Mouse (Mus musculus): Measurements from ENCODE around the gene Hoxd4.

The Hoxd4 gene

DNA sequence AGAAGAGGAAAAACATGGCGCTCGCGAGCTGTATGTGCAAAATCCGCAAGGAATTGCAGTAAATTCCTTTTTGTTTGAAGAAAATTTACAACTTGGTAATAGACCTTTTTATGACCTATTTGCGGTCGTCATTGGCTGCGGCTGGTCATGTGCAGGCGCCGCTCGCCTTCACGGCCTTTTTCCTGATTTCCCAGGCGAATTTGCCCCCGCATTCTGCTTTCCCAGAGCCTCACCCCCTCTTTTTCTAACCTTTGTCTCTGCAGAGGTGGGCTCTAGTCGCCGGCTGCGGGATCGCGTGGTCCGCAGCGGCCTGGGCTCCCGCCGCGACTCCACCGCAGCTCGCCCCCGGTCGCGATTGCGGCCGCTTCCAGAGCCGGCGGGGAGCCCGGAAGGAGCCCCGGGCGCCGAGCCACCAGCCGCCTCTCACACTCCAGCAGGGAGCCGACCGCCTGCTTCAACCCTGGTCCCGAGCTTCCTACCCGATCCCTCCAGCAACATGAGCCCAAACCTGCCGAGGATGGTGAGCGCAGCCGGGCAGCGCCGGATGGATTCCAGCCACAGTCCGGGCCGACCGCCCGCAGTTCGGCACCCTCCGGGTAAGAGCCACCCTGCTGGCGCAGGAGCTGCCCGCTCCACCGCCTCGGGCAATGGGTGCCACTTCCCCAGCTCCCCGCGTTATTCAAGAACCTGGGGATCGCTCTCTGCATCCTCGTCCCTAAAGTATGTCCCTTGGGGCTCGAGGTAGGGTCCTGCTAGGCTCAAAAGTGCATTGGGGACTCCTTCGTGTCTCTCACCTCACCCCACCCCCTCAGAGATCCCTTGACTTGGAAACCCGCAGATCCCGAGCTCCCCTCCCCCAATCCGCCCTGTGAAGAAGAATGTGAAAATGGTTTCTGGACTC lies at the start of gene Hoxd4, which contains the start of gene Hoxd3:
Hoxd4 (plus strand) TSS at position 209 of the 901 bp plus-strand sequence.
Hoxd3 (plus strand) TSS at position 207 of the 901 bp plus-strand sequence.
- DNase-seq (ENCODE audit: low spot score): no peak

DNA sequence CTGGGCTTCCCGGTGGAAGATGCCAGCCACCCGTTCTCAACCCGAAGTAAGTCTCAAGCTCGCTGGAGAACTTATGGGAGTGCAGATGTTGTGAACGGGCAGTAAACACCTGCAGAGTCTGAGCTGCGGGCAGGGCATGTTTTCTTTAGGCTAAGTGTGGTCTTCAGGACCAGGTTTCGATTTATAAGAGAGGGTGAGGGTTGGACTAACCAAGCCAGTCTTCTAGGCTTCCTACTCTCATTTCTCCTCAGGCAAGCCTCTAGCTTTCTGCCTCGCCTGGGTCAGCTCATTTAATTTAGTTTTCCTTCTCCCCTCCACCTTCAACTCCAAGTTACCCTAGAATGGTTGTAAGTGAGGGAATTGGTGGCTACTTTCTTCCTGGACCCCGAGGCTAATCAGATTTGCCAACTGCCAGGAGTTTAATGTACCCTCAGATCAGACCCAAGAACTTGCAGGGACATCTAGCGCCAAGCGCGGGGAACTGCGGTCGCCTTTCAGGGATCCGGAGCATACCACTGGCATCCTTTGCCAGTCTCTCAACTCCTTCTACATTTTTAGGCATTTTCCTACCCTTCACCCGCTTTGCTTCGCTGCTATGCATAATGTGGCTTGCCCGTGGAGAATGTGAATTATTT lies 48.3 kb upstream of the Hoxd4 start:
- DNase-seq (ENCODE audit: low spot score): peak; percentile 27

DNA sequence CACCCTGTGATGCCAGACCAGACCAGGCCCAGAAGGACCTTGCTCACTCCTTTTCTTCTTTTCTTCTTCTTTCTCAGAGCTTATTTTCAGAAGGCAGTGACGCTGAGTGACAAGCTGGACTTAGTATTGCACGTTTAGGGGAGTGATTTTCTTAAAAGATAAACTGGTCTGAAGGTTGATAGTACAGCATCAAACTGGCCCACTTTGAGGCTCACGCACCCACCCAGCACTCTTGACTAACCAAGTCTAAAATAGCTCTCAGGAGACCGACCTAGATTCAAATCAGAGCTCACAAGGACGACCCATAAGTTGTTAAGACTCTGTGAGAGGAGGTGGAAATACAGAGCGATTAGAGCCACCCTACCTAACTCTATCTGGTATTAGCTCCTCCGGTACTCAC lies 45.3 kb upstream of the Hoxd4 start:
- DNase-seq (ENCODE audit: low spot score): no peak

DNA sequence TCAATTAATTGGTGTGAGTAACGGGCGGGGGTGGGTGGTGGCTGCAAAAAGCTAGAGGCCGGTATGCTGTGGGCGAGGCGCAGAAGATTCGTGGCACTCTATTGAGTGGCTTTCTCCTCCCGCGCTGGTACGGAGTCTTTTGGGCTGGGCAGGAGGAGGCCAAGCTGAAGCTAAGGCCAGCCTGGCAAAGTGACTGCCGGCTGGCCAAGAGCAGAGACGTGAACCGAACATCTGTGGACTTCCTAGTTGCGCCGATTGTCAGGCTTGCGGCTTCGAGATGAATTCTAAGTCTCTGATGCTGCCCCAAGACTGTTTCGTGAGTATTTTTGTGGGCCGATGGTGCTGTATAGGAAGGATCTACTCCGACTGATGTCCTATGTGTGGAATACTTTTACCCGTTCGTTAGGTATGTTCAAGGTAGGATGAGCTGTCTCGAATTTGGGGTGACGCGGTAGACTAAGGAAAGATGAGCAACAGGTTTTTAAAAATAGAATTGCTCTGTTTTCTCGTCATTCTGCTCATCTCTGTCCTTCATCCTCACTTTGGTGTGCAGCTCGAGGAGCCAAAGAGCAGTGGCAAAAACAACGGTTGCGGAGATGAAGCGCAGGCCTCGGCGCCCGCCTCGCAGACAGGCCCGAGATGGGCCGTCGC lies 44.4 kb upstream of the Hoxd4 start:
- DNase-seq (ENCODE audit: low spot score): no peak

DNA sequence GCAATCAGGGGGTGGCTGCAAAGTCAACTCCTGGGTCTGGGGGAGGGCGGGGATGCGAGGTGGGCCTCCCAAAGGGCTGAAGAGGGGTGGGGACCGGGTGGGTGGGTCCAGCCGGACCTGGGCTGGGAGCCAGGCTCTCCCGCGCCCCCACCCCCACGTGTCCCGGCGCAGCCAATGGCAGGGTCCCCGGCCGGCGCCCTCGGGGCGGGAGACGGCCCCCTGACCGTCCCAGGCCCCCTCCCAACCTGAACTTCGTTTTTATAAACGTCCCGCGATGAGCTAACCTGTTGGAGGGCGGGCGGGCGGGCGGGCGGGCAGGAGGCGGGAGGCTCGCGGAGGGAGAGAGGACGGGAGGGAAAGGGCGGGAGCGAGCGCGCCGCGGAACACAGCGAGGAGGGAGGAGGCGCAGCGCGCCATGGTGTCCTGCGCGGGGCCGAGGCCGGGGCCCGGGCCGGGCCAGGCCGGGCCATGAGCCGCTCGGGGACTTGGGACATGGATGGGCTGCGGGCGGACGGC lies 43.8 kb upstream of the Hoxd4 start, which contains the start of gene Hoxd13:
Hoxd13 (plus strand) TSS at position 469 of the 516 bp plus-strand sequence.
- DNase-seq (ENCODE audit: low spot score): no peak

DNA sequence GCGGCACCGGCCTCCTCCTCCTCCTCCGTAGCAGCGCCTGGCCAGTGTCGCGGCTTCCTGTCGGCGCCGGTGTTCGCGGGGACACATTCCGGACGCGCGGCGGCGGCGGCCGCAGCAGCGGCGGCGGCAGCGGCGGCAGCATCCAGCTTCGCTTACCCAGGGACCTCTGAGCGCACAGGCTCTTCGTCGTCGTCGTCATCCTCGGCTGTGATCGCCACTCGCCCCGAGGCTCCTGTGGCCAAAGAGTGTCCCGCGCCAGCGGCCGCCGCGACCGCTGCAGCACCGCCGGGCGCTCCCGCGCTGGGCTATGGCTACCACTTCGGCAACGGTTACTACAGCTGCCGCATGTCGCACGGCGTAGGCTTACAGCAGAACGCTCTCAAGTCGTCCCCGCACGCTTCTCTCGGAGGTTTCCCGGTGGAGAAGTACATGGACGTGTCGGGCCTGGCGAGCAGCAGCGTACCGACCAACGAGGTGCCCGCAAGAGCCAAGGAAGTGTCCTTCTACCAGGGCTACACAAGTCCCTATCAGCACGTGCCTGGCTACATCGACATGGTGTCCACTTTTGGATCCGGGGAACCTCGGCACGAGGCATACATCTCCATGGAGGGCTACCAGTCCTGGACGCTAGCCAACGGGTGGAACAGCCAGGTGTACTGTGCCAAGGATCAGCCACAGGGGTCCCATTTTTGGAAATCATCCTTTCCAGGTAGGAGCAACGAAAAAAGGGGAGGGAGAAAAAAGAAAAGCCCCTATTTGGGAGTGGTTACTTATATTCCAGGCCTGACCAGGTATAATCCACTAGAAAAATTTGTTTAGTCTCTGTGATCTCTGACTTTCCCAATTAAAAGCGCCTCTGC lies 43.1 kb upstream of the Hoxd4 start:
- no peak for DNase-seq (ENCODE audit: low spot score)

DNA sequence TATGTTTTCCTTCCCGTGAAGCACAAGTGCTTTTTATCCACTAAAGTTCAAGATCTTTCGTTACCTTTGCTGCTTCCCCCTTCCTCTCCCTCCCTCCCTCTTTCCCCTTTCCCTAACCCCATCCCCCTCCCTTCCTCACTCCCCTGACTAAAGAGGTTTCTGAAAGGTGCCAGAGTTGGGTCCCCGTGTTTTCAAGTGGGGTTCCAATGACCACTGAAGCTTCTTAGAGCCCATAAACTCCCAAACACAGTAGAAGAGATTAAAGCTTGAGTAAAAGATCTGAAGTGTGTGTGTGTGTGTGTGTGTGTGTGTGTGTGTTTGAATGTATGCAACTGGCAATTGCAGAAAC lies 42.5 kb upstream of the Hoxd4 start:
- DNase-seq (ENCODE audit: low spot score): no peak

DNA sequence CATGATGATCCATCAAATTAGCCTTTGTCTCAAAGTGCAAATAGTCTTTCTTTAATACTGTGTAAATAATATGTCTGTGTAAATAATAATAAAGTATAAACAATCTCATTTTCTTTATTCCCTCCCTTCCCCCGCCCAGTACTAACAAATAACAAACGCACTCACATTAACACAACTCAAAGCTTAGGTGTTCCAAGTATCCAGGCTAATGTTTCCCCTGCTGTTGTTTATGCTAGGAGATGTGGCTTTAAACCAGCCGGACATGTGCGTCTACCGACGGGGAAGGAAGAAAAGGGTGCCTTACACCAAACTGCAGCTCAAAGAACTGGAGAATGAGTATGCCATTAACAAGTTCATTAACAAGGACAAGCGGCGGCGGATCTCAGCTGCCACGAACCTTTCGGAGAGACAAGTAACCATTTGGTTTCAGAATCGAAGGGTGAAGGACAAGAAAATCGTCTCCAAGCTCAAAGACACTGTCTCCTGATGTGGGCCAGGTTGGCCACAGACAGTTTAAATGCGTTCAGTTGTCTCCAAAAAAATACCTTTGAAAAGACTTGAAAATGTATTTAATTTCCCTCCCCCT lies 42.0 kb upstream of the Hoxd4 start:
- DNase-seq (ENCODE audit: low spot score): no peak

DNA sequence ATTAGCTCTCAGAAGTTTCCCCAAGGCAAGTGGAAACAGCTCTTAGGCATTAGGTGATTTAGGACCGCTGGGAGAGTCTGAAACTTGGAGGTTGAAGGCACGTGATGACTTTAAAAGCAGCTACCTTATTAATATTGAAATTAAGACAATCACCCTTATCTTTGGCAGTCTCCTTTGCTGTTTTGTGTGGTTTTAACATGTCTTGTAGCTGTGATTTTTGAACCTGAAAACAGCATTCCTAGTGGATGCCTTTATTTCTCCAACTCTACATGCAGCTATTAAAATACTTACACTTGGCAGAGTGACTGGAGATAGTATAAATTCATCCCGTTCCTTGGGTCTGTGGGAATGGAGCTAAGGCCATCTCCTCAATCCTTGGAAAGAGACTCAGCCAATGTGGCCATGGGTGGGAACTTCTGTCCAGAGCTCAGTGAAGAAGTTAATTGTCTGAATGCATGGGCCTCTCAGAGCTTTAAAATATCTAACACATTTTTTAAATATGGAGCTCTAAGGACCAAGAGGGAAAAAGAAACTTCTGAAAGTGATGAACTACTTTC lies 41.0 kb upstream of the Hoxd4 start:
- no peak for DNase-seq (ENCODE audit: low spot score)

DNA sequence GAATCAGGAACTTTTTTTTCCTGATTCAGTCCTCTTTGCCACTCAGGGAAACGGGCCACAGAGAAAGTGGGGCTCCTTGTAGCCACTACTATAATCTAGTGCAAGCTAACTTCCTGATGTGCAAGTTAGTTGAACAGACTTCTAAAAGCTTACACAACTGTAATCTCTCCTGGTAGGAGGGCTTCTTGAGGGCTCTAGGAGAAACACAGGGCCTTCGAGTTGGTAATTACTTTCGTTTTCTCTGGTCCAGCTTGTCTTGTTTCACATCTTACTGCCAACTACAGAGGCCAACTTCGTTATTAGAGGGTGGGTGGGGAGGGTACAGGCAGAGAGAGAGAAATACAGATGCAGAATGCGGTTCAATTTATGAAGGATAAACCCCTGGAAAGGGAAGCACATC lies 39.9 kb upstream of the Hoxd4 start:
- DNase-seq (ENCODE audit: low spot score): no peak

DNA sequence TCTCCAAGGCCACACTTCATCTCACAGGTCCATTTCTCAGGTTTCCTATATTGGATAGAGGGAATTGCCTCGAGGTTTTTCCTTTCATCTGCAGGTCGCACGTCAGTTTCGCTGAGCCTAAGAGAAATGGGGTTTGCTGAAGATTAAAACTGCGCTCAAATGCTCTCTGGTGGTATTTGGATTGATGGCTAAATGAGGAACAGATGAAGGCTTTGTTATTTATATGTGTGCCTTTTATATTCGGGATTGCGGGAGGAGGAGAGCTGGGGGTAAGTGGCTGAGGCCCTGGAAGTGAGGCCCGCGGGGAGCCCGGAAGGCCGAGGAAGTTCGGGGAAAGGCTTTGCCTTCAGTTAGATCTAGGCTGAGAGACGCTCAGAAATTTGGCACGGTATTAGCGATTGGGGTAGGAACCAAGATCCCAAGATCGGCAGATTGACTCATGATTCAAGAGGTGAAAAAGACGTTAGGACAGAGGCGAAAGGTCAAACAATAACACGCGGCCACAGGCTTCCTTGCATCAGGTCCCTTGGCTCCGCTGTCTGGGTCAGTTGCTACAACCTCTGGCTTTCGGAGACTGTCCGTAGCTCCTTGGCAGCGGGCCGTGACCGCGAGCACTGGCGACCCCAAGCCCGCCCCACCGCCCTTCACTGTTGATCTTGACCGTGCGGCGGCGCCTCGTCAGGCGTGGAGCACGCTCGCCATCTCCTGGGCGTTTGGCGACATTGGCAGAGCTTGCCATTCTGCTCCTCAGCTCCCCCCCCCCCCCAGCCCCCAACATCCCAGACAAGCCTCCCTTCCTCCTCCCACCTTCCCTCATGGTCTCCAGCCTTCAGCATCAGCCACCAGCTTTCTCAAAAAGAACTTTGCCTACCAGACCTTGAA lies 39.0 kb upstream of the Hoxd4 start:
- peak; percentile 23 for DNase-seq (ENCODE audit: low spot score)

DNA sequence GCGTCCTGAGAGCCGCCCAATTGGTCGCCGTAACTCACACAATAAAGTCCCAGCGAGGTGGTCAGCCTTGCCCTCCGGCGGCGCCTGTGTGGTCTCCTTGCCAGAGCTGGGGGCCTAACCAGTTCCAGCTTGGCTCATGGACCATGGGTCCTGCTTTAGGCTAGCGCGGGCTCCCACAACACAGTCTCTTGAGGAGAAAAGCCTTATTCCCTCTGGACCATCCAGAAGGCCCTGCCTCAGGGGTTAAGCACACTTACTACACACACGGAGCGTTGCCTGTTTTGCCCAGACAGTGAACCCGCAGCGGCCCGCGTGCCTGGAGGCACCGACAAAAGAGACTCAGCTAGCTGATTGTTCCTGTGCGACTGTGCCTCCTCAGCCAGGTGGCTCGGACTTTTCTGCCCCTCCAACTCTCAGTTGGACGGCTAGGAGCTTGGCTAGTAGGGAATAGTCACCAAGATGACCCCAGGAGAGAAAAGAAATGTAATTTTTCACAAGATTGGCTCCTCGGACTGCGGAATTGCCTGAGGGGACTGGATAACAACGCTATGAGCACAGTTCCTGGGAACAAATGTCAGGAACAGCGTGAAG lies 37.8 kb upstream of the Hoxd4 start:
- DNase-seq (ENCODE audit: low spot score): no peak

DNA sequence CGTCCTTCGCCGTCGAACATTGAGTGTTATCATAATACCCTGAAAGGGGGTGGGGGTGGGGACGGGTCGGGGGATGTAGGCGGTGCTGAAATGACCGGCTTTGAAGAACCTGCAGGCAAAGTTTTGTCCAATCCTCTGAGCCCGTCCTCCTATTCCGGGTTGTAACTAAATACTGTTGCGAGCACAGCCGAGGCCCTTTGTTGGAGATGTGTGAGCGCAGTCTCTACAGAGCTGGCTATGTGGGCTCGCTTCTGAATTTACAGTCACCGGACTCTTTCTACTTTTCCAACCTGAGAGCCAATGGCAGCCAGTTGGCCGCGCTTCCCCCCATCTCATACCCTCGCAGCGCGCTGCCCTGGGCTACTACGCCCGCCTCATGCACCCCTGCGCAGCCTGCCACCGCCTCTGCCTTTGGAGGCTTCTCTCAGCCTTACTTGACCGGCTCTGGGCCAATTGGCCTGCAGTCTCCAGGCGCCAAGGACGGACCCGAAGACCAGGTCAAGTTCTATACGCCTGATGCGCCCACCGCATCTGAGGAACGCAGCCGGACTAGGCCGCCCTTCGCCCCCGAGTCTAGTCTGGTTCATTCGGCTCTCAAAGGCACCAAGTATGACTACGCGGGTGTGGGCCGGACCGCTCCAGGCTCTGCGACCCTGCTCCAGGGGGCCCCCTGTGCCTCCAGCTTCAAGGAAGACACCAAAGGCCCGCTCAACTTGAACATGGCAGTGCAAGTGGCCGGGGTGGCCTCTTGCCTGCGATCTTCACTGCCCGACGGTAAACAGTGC lies 36.7 kb upstream of the Hoxd4 start, which contains the start of gene Hoxd12:
Hoxd12 (plus strand) TSS at position 133 of the 785 bp plus-strand sequence.
- no peak for DNase-seq (ENCODE audit: low spot score)

DNA sequence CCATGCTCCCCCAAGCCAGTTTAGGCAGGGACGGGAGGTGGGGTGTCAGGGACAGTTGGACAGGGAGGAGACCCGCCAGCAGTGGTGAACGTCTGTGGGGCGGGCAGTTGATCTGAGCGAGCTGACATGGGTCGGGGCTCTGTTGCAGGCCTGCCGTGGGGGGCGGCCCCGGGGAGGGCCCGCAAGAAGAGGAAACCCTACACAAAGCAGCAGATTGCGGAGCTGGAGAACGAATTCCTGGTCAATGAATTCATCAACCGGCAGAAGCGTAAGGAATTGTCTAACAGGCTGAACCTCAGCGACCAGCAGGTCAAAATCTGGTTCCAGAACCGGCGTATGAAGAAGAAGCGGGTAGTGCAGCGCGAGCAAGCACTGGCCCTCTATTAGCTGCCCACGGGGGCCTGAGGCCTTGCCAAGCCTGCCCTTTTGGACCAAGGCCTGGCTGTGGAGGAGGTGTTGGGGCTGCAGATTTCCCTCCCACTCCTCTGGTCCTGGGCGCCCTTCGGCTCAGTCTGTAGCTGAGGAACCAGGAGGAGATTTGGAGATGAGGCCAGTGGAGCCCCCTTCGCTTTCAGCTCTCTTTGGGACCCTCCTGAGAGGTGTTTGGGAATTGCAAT lies 36.0 kb upstream of the Hoxd4 start:
- DNase-seq (ENCODE audit: low spot score): no peak

DNA sequence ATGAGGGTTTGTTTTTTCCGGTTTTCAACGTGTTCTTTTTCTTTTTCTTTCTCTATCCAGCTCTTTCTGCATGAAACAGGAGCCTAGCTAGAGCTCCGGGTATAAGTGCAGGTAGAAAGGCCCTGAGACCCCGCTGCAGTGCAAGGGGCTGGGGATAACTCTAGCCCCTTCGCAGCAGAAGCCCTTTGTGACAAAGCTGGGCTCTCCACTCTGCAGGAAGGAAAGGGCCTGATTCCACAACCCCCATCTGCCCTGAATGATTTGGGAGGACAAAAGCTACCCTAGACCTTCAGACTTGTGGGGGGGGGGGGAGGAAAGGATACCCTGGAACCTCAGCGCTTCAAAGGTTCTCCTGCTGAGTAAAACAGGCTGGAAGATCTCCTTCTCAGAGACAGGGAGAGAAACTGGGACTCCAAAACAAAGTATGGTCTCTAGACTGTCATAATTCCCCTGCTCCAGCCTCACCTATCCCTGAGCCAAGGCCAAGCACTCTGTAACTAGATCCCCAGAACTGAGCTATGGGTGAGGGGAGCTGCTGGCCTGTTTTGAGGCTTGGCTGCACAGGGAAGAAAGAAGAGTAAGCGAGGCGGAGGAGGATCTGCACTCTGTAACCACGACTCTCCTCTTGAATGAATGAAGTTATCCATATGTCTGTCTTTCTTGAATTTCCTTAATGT lies 35.2 kb upstream of the Hoxd4 start:
- DNase-seq (ENCODE audit: low spot score): no peak

DNA sequence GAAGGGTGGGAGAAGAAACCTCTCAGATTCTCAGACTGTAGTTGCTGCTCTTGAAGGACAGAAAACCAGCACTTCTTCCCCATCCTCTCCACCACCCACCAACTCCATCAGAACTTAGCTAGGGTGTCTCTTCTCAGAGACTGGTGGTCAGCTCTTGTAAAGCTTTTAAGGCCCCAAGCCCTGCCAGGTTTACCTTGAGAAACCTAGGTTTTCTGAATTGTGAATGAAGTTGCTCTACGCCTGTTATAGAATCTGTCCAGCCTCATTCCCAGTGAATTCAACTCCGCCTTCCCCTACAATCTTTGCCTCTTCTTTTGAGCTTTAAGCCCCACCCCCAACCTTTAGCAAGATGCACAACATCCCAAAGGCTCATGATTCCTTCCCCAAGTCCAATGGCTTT lies 34.6 kb upstream of the Hoxd4 start:
- DNase-seq (ENCODE audit: low spot score): no peak

DNA sequence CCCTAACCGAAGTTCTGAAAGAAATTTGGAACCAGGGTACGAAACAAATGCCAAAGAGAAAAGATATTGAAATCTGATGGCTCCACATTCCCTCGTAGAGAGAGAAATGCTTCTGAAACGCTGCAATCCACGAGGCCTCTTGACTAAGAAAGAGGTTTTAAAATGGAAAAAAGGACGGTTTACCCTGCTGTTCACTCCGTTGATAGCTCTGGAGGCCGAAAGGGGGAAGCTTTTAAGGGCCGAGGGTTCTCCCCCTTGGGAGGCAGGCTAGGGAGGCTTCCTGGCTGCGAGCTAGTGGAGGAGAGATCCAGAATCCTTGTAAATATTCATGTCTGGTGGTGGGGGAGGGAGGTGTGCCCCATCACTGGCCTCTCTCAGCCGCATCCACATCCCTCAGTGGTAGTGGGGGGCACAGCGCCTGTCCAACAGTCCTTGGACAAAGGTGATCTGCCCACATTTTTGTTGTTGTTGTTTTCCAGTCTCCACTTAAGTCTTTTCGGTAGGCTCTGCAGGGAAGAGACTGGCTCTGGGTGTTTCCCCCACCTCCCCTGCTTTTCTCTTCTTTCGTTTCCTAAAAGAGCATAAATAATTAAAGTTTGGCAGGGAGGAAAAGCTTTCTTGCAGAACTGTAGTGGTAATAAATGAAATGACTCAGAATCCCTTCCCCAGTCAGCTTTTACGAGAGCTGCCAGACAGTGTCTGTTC lies 32.7 kb upstream of the Hoxd4 start, which contains the start of gene Hoxd11:
Hoxd11 (plus strand) TSS at position 667 of the 705 bp plus-strand sequence.
- no peak for DNase-seq (ENCODE audit: low spot score)
